Mouse (Mus musculus) erythroblast, adult 5-6 weeks (primary cell): ENCODE results near the gene Mkrn1. TPM values are rescaled to one million over a fixed set of nuclear protein-coding genes. Genes with fewer than 3 reads are reported as not detected.

Source experiments
- total RNA-seq, 2 experiments: library from RNA; stranded (forward) in 1 of 2; stranded (reverse) in 1 of 2; fragments of 150-400 nt in 1 of 2; fragments of 200-764, 138-1000 nt in 1 of 2; gene quantifications; 2 replicates each; pipeline versions ENCODE4 v1.2.3 to v1.2.4; 2015 to 2017; ENCODE audit warnings: low replicate concordance in 2 of 2

Mkrn1 gene
- total RNA-seq, 2 experiments from 2014 or later: 1,353 to 1,538 TPM

Other genes with a start within 250 kb of the Mkrn1 start
- gene Kdm7a, start 213.7 kb downstream of the Mkrn1 start, total RNA-seq (2015; ENCODE audit: low replicate concordance): 103 and 107 TPM in 2 replicates
- 216 and 235 TPM in 2 replicates for gene Kdm7a, start 213.7 kb downstream of the Mkrn1 start, total RNA-seq (2017; ENCODE audit: low replicate concordance)
- 0.42 and 3.1 TPM in 2 replicates for gene Slc37a3, start 42.8 kb downstream of the Mkrn1 start, total RNA-seq (2015; ENCODE audit: low replicate concordance)
- 1.7 and 9.2 TPM in 2 replicates for gene Slc37a3, start 42.8 kb downstream of the Mkrn1 start, total RNA-seq (2017; ENCODE audit: low replicate concordance)
- 0.84 TPM in 1 of 2 replicates, not detected in the other for gene Rab19, start 39.3 kb downstream of the Mkrn1 start, total RNA-seq (2015; ENCODE audit: low replicate concordance)
- 0.26 and 2.9 TPM in 2 replicates for gene Rab19, start 39.3 kb downstream of the Mkrn1 start, total RNA-seq (2017; ENCODE audit: low replicate concordance)
- 1.3 TPM in 1 of 2 replicates, not detected in the other for gene Dennd2a, start 137.4 kb upstream of the Mkrn1 start, total RNA-seq (2015; ENCODE audit: low replicate concordance)
- gene Dennd2a, start 137.4 kb upstream of the Mkrn1 start, total RNA-seq (2017; ENCODE audit: low replicate concordance): 0.43 and 0.70 TPM in 2 replicates
- 0.38 and 4.4 TPM in 2 replicates for gene Adck2, start 153.4 kb upstream of the Mkrn1 start, total RNA-seq (2015; ENCODE audit: low replicate concordance)
- 0.56 and 5.9 TPM in 2 replicates for gene Adck2, start 153.4 kb upstream of the Mkrn1 start, total RNA-seq (2017; ENCODE audit: low replicate concordance)
- 5.2 and 6.7 TPM in 2 replicates for gene Gm42420, start 165.3 kb upstream of the Mkrn1 start, total RNA-seq (2015; ENCODE audit: low replicate concordance)
- gene Gm42420, start 165.3 kb upstream of the Mkrn1 start, total RNA-seq (2017; ENCODE audit: low replicate concordance): 2.1 TPM in 1 of 2 replicates, not detected in the other
- 5.8 and 46.6 TPM in 2 replicates for gene Ndufb2, start 172.1 kb upstream of the Mkrn1 start, total RNA-seq (2015; ENCODE audit: low replicate concordance)
- 28.5 and 34.0 TPM in 2 replicates for gene Ndufb2, start 172.1 kb upstream of the Mkrn1 start, total RNA-seq (2017; ENCODE audit: low replicate concordance)